Mouse (Mus musculus) erythroblast, embryonic 14.5 days (primary cell): ENCODE data around the gene Hebp1. TPM values are rescaled to one million over a fixed set of nuclear protein-coding genes. Genes with fewer than 3 reads are reported as not detected.

ENCODE experiments used
- H3K27me3 ChIP-seq: 2 replicates; pipeline ENCODE4 v1.6.1; 2012; ENCODE audit warnings: inconsistent platforms; ENCODE audit not compliant: control insufficient read depth
- H3K36me3 ChIP-seq: 2 replicates; pipeline ENCODE4 v1.6.1; 2012; ENCODE audit warnings: mild to moderate bottlenecking, inconsistent platforms; ENCODE audit not compliant: control insufficient read depth
- H3K4me1 ChIP-seq: 2 replicates; pipeline ENCODE4 v1.6.1; 2012; ENCODE audit warnings: inconsistent platforms; ENCODE audit not compliant: control insufficient read depth
- H3K4me3 ChIP-seq: replicated peaks from 2 replicates; pipeline ENCODE3; 2012; ENCODE audit warnings: moderate library complexity, mild to moderate bottlenecking, inconsistent platforms
- H3K9me3 ChIP-seq: 2 replicates; pipeline ENCODE4 v1.6.1; 2012; ENCODE audit warnings: low read length, inconsistent platforms, mixed read lengths; ENCODE audit not compliant: control insufficient read depth
- GATA1 ChIP-seq: IDR thresholded peaks from 2 replicates; pipeline ENCODE4 v1.6.1; 2012; ENCODE audit warnings: low read length, inconsistent platforms, mixed read lengths
- TAL1 ChIP-seq: IDR thresholded peaks from 3 replicates; pipeline ENCODE4 v1.6.1; 2012; ENCODE audit warnings: low read length, inconsistent platforms, mixed read lengths
- polyA plus RNA-seq: library from polyadenylated mRNA; stranded (reverse); fragments of >175 nt; gene quantifications from 2 replicates; pipeline ENCODE4 v1.2.3, GENCODE M21; 2012

Gene Hebp1
- polyA plus RNA-seq, 1 experiment: 15.1 TPM

- peaks cover 55% of the 10 kb centered on the region for H3K4me1 ChIP-seq
- no peaks in the 10 kb centered on the region for H3K9me3 ChIP-seq
- no peak for TF ChIP-seq GATA1
- TF ChIP-seq TAL1: no peak
- H3K27me3 ChIP-seq: no peaks in the 10 kb centered on the region
- peaks cover 42% of the 10 kb centered on the region for H3K36me3 ChIP-seq
- peak overlapping the region; percentile 100 for H3K4me3 ChIP-seq
These were observed 30.2 kb downstream of the Hebp1 start for GRCm38 (mm10) chr6:135167380-135168311.

- H3K36me3 ChIP-seq: peaks cover 50% of the 10 kb centered on the region
- no peaks in the 10 kb centered on the region for H3K27me3 ChIP-seq
- no peaks in the 10 kb centered on the region for H3K9me3 ChIP-seq
- no peak for TF ChIP-seq TAL1
- TF ChIP-seq GATA1: no peak
- H3K4me3 ChIP-seq: peak overlapping the region; percentile 100
- H3K4me1 ChIP-seq: peaks cover 62% of the 10 kb centered on the region
These were observed 31.1 kb downstream of the Hebp1 start for GRCm38 (mm10) chr6:135166712-135167111.

- Histone ChIP-seq H3K36me3 (peaks cover 54% of the 10 kb centered on the region), H3K27me3 (no peaks in the 10 kb centered on the region), H3K4me1 (peaks cover 63% of the 10 kb centered on the region), H3K9me3 (no peaks in the 10 kb centered on the region), H3K4me3 (peak overlapping the region; percentile 100)
- TF ChIP-seq TAL1: no peak
- TF ChIP-seq GATA1: no peak
These were observed 31.6 kb downstream of the Hebp1 start for GRCm38 (mm10) chr6:135166262-135166661.

GRCm38 (mm10) chr6:135165706-135166105 lies 32.1 kb downstream of the Hebp1 start:
- Histone ChIP-seq H3K4me1 (peaks cover 66% of the 10 kb centered on the region), H3K36me3 (peaks cover 59% of the 10 kb centered on the region), H3K4me3 (peak overlapping the region; percentile 100), H3K9me3 (no peaks in the 10 kb centered on the region), H3K27me3 (no peaks in the 10 kb centered on the region)
- TF ChIP-seq TAL1 (peak; percentile 68), GATA1 (peak; percentile 82)

- H3K4me3 ChIP-seq: peak overlapping the region; percentile 100
These were observed 32.6 kb downstream of the Hebp1 start for GRCm38 (mm10) chr6:135165191-135165590.

GRCm38 (mm10) chr6:135162861-135163260 lies 35.0 kb downstream of the Hebp1 start:
- Histone ChIP-seq H3K27me3 (no peaks in the 10 kb centered on the region), H3K9me3 (no peaks in the 10 kb centered on the region), H3K4me3 (peak overlapping the region; percentile 27), H3K4me1 (peaks cover 65% of the 10 kb centered on the region), H3K36me3 (peaks cover 87% of the 10 kb centered on the region)
- TF ChIP-seq GATA1 (no peak), TAL1 (no peak)

More at GRCm38 (mm10) chr6:135165191-135165590, 32.6 kb downstream of the Hebp1 start:
- Histone ChIP-seq H3K27me3 (no peaks in the 10 kb centered on the region), H3K9me3 (no peaks in the 10 kb centered on the region), H3K4me1 (peaks cover 71% of the 10 kb centered on the region), H3K36me3 (peaks cover 64% of the 10 kb centered on the region)
- TF ChIP-seq GATA1: no peak
- no peak for TF ChIP-seq TAL1

GRCm38 (mm10) chr6:135162311-135162710 lies 35.5 kb downstream of the Hebp1 start:
- Histone ChIP-seq H3K4me1 (peaks cover 68% of the 10 kb centered on the region), H3K36me3 (peaks cover 91% of the 10 kb centered on the region), H3K9me3 (no peaks in the 10 kb centered on the region), H3K4me3 (peak overlapping the region; percentile 27), H3K27me3 (no peaks in the 10 kb centered on the region)
- no peak for TF ChIP-seq GATA1
- TF ChIP-seq TAL1: no peak

GRCm38 (mm10) chr6:135161356-135161755 lies 36.5 kb downstream of the Hebp1 start:
- H3K36me3 ChIP-seq: peaks cover 92% of the 10 kb centered on the region
- no peak for TF ChIP-seq TAL1
- TF ChIP-seq GATA1: no peak
- H3K4me1 ChIP-seq: peaks cover 70% of the 10 kb centered on the region
- no peaks in the 10 kb centered on the region for H3K9me3 ChIP-seq
- no peaks in the 10 kb centered on the region for H3K27me3 ChIP-seq
- no peak overlapping the region for H3K4me3 ChIP-seq

GRCm38 (mm10) chr6:135158509-135158908 lies 39.3 kb downstream of the Hebp1 start:
- Histone ChIP-seq H3K4me3 (no peak overlapping the region), H3K27me3 (no peaks in the 10 kb centered on the region), H3K4me1 (peaks cover 48% of the 10 kb centered on the region), H3K36me3 (peaks cover 97% of the 10 kb centered on the region), H3K9me3 (no peaks in the 10 kb centered on the region; the same call in 1 of the 2 replicates)
- TF ChIP-seq TAL1 (no peak), GATA1 (no peak)
